Mouse (Mus musculus): ENCODE measurements around the gene Dbi. TPM values are rescaled to one million over a fixed set of nuclear protein-coding genes. Genes with fewer than 3 reads are reported as not detected.

Dbi gene
- polyA plus RNA-seq, 1 experiment from 2014 or later = 583 TPM

DNA sequence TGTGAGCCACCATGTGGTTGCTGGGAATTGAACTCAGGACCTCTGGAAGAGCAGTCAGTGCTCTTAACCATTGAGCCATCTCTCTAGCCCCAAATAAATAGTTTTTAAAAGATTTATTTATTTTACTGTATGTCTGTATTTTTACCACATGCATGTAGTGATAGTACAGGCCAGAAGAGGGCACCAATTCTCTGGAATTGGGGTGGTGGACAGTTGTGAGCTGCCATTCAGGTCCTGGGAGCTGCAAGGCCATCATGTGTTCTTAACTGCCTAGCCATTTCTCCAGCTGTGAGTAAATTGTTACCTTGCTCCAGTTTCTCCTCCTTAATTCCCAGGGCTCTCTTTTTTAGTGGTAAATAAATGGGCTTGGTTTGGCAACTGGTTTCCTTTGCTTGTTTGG, 33.4 kb upstream of the Dbi start:
- Histone ChIP-seq H3K4me1 (ENCODE audit: control insufficient read depth, insufficient read depth, low read length) (no peaks in the 10 kb centered on the region), H3K9me3 (ENCODE audit: control insufficient read depth, low read depth, low read length) (no peaks in the 10 kb centered on the region), H3K9ac (replicated peaks; ENCODE audit: low read depth, low read length) (no peak overlapping the region), H3K4me2 (replicated peaks; ENCODE audit: low read depth, low read length) (no peak overlapping the region), H3K27me3 (ENCODE audit: control insufficient read depth, insufficient read depth, low read length) (no peaks in the 10 kb centered on the region), H3K27ac (ENCODE audit: low read length) (no peak overlapping the region), H3K4me3 (ENCODE audit: low read depth, low read length) (no peak overlapping the region), H3K36me3 (ENCODE audit: control insufficient read depth, insufficient read depth, low read length) (no peaks in the 10 kb centered on the region)
- ATAC-seq (ENCODE audit: insufficient number of reproducible peaks, insufficient read depth, low FRiP score, low read depth) = no peak

DNA sequence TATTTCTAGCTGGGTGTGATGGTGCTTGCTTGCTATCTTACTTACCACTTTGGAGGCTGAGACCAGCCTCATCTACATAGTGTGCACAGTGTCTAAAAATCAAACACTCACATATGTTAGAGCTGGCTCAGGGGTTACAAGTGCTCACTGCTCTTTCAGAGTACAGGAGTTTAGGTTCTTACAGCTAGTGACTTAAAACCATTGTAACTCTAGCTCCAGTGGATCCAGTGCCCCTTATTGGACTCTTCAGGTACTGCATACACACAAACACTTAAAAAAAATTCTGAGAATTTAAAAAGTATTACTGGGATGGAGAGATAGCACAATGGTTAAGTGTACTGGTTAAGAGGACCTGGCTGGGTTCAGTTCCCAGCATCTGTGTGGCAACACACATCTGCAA, 26.1 kb upstream of the Dbi start:
- Histone ChIP-seq H3K4me1 (ENCODE audit: control insufficient read depth, insufficient read depth, low read length) (no peaks in the 10 kb centered on the region), H3K4me2 (replicated peaks; ENCODE audit: low read depth, low read length) (no peak overlapping the region), H3K9ac (replicated peaks; ENCODE audit: low read depth, low read length) (no peak overlapping the region), H3K36me3 (ENCODE audit: control insufficient read depth, insufficient read depth, low read length) (no peaks in the 10 kb centered on the region), H3K27ac (ENCODE audit: low read length) (no peak overlapping the region), H3K27me3 (ENCODE audit: control insufficient read depth, insufficient read depth, low read length) (no peaks in the 10 kb centered on the region), H3K9me3 (ENCODE audit: control insufficient read depth, low read depth, low read length) (no peaks in the 10 kb centered on the region), H3K4me3 (ENCODE audit: low read depth, low read length) (no peak overlapping the region)
- ATAC-seq (ENCODE audit: insufficient number of reproducible peaks, insufficient read depth, low FRiP score, low read depth) = no peak

DNA sequence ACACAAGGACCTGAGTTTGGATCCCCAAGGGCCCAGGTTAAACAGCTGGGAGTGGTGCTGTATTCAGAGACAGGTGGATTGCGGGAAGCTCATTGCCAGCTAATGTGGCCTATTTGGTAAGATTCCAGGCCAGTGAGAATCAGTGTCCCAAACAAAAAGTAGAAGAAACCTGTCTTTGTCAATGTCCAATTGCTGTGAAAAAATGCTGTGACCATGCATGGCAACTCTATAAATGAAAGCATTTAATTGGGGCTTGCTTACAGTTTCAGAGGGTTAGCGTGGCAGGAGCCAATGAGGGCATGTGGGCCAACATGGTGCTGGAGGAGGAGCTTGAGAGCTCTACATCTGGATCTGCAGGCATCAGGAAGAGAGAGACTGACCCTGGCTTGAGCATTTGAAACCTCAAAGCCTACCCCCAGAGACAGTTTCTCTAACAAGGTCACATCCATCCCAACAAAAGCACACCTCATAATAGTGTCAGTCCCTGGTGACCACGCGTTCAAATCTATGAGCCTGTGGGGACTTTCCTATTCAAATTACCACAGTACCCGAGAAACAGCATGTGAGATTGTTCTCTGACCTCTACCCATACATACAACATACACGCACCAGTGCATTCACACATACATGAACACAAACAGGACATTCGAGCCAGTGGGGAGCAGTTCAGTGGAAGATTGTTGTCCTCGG, 24.8 kb upstream of the Dbi start:
- WGBS = 84% methylated on average over 8 of the region's 8 CpGs
- no peak overlapping the region for H3K4me3 ChIP-seq (ENCODE audit: low read depth, low read length)
- H3K9ac ChIP-seq (replicated peaks; ENCODE audit: low read depth, low read length) = no peak overlapping the region
- no peaks in the 10 kb centered on the region for H3K4me1 ChIP-seq (ENCODE audit: control insufficient read depth, insufficient read depth, low read length)
- no peaks in the 10 kb centered on the region for H3K27me3 ChIP-seq (ENCODE audit: control insufficient read depth, insufficient read depth, low read length)
- H3K4me2 ChIP-seq (replicated peaks; ENCODE audit: low read depth, low read length) = no peak overlapping the region
- H3K27ac ChIP-seq (ENCODE audit: low read length) = no peak overlapping the region
- no peak for ATAC-seq (ENCODE audit: insufficient number of reproducible peaks, insufficient read depth, low FRiP score, low read depth)
- H3K9me3 ChIP-seq (ENCODE audit: control insufficient read depth, low read depth, low read length) = no peaks in the 10 kb centered on the region
- no peaks in the 10 kb centered on the region for H3K36me3 ChIP-seq (ENCODE audit: control insufficient read depth, insufficient read depth, low read length)

DNA sequence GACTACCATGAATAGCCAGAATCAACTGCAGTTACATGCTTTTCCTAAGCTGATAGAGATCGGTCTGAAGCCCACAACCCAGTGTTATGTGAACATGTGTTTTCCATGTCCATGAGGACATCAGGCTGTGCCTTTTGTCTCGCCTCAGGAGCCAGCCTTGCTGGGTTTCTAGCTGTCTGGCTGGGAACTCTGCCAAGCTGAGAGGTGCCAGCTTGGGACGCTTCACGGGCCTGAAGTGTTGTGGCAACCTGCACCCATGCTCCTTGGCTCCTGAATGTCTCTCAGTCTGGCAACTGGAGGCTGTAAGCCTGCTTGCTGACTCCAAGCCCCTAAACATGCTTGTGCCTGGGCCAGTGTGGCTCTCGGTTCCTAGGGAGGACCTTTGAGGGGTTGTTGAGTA, 21.7 kb upstream of the Dbi start:
- no peak overlapping the region for H3K27ac ChIP-seq (ENCODE audit: low read length)
- 91% methylated on average over 5 of the region's 5 CpGs for WGBS
- H3K4me3 ChIP-seq (ENCODE audit: low read depth, low read length) = no peak overlapping the region
- no peaks in the 10 kb centered on the region for H3K36me3 ChIP-seq (ENCODE audit: control insufficient read depth, insufficient read depth, low read length)
- H3K27me3 ChIP-seq (ENCODE audit: control insufficient read depth, insufficient read depth, low read length) = no peaks in the 10 kb centered on the region
- no peak overlapping the region for H3K9ac ChIP-seq (replicated peaks; ENCODE audit: low read depth, low read length)
- no peaks in the 10 kb centered on the region for H3K9me3 ChIP-seq (ENCODE audit: control insufficient read depth, low read depth, low read length)
- ATAC-seq (ENCODE audit: insufficient number of reproducible peaks, insufficient read depth, low FRiP score, low read depth) = no peak
- no peaks in the 10 kb centered on the region for H3K4me1 ChIP-seq (ENCODE audit: control insufficient read depth, insufficient read depth, low read length)
- H3K4me2 ChIP-seq (replicated peaks; ENCODE audit: low read depth, low read length) = no peak overlapping the region

DNA sequence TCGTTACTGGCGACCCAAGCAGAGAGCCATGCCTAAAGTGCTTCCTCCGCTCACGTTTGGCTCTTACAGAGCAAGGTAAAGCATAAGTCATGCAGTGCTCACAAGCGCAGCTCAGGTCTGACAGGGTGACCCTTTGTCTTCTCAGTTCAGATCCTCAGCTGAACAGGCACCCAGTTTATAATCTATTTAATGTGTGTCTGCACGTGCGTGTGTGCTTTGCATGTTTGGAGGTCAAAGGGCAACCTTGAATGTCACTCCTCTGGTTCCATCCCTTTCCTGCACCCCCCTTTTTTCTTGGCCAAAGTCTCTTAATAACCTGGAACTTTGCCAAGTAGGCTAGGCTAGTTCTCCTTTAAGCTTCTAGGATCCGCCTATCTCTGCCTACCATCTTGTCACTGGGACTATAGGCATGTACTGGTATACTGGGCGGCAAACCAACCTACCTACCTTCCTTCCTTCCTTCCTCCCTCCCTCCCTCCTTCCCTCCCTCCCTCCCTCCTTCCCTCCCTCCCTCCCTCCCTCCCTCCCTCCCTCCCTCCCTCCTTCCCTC, 19.3 kb upstream of the Dbi start:
- Histone ChIP-seq H3K4me3 (ENCODE audit: low read depth, low read length) (no peak overlapping the region), H3K9me3 (ENCODE audit: control insufficient read depth, low read depth, low read length) (no peaks in the 10 kb centered on the region), H3K4me1 (ENCODE audit: control insufficient read depth, insufficient read depth, low read length) (no peaks in the 10 kb centered on the region), H3K4me2 (replicated peaks; ENCODE audit: low read depth, low read length) (no peak overlapping the region), H3K9ac (replicated peaks; ENCODE audit: low read depth, low read length) (no peak overlapping the region), H3K27me3 (ENCODE audit: control insufficient read depth, insufficient read depth, low read length) (no peaks in the 10 kb centered on the region), H3K27ac (ENCODE audit: low read length) (no peak overlapping the region), H3K36me3 (ENCODE audit: control insufficient read depth, insufficient read depth, low read length) (no peaks in the 10 kb centered on the region)
- no peak for ATAC-seq (ENCODE audit: insufficient number of reproducible peaks, insufficient read depth, low FRiP score, low read depth)
- WGBS = 78% methylated on average over 9 of the region's 9 CpGs

DNA sequence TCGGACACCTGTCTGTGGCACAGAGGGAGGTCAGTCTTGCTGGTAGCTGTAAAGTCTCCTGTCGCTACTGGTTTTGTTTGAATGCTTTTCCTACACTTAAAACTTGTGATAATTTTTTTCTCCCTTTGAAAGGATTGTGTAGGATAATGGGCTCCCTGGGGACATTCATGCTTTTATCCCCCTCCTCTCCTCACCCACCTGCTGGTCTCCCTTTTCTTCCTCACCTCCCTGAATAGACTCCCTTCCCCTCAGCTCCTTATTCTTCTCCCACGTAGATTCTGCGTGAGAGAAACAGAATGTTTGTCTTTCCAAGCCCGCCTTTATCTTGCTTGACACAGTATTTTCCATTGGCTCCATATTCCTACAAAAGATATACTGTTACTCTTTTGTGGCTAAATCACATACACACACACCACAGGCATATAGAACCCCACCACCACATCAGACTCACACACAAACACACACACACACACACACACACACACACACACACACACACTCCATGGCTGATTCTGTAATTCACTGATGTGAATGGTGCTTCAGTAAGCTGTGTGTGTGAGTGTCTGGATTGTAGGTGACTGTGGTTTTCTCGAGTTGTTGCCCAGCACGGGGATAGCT, 18.2 kb upstream of the Dbi start:
- H3K36me3 ChIP-seq (ENCODE audit: control insufficient read depth, insufficient read depth, low read length) = no peaks in the 10 kb centered on the region
- H3K9me3 ChIP-seq (ENCODE audit: control insufficient read depth, low read depth, low read length) = no peaks in the 10 kb centered on the region
- no peaks in the 10 kb centered on the region for H3K27me3 ChIP-seq (ENCODE audit: control insufficient read depth, insufficient read depth, low read length)
- no peak overlapping the region for H3K4me2 ChIP-seq (replicated peaks; ENCODE audit: low read depth, low read length)
- H3K9ac ChIP-seq (replicated peaks; ENCODE audit: low read depth, low read length) = no peak overlapping the region
- H3K4me1 ChIP-seq (ENCODE audit: control insufficient read depth, insufficient read depth, low read length) = no peaks in the 10 kb centered on the region
- H3K4me3 ChIP-seq (ENCODE audit: low read depth, low read length) = no peak overlapping the region
- WGBS = 43% methylated on average over 7 of the region's 7 CpGs
- no peak overlapping the region for H3K27ac ChIP-seq (ENCODE audit: low read length)
- ATAC-seq (ENCODE audit: insufficient number of reproducible peaks, insufficient read depth, low FRiP score, low read depth) = no peak

DNA sequence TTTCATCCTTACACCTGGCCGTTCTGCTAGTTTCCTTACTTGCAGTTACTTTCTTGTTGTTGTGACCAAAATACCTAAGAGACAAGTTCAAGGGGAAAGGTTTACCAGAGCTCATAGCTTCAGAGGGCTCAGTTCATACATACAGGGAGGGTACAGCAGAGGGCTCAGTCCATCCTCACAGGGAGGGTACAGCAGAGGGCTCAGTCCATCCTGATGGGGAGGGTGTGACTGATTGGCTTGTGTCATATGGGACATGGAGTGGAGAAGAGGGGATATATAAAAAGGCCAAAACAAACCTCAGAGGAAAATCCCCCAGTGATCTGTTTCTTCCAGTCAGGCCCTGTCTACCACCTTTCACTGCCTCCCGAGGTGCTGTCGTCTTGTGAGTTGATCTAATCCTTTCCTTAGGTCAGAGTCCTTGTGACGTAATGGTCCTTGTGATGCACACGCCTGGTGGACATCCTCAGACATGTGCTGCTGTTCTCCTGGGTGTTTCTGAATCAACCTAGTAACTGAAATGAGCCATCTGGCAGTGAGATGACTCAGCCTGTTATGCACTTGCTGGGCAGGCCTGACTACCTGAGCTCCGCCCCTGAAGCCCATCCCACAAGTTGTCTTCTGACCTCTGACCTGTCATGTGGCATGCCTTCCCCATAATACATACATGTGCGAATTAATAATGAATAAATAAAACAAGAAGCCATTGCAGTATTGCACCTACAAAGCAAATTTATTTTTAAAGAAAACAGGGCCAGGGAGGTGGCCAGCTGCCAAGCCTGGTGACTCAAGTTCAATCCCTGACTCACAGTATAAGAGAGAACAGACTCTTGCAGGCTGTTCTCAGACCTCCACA, 15.3 kb upstream of the Dbi start:
- Histone ChIP-seq H3K4me2 (replicated peaks; ENCODE audit: low read depth, low read length) (no peak overlapping the region), H3K4me3 (ENCODE audit: low read depth, low read length) (no peak overlapping the region), H3K9ac (replicated peaks; ENCODE audit: low read depth, low read length) (no peak overlapping the region), H3K36me3 (ENCODE audit: control insufficient read depth, insufficient read depth, low read length) (no peaks in the 10 kb centered on the region), H3K4me1 (ENCODE audit: control insufficient read depth, insufficient read depth, low read length) (no peaks in the 10 kb centered on the region), H3K9me3 (ENCODE audit: control insufficient read depth, low read depth, low read length) (no peaks in the 10 kb centered on the region), H3K27ac (ENCODE audit: low read length) (no peak overlapping the region), H3K27me3 (ENCODE audit: control insufficient read depth, insufficient read depth, low read length) (no peaks in the 10 kb centered on the region)
- WGBS = 66% methylated on average over 7 of the region's 7 CpGs
- ATAC-seq (ENCODE audit: insufficient number of reproducible peaks, insufficient read depth, low FRiP score, low read depth) = peak; percentile 48

DNA sequence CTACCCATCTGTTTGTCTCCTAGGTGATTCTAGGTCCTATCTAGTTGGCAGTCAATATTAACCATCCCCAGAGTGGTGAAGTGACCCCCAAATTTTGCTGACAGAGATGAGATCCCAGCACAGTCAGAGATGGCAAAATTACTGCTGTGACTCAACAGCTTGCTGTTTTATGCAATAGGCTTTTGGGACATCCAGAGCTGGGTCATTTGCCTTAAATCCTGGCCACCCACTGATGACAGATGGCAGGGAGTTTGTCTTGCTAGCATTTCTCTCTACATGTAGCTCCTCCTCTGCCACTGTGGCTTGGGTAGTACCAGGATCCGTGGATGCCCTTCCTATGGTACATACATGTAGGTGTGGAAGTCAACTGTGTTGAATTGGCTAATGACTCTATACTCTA, 11.5 kb upstream of the Dbi start:
- Histone ChIP-seq H3K9me3 (ENCODE audit: control insufficient read depth, low read depth, low read length) (no peaks in the 10 kb centered on the region), H3K4me1 (ENCODE audit: control insufficient read depth, insufficient read depth, low read length) (no peaks in the 10 kb centered on the region), H3K4me2 (replicated peaks; ENCODE audit: low read depth, low read length) (no peak overlapping the region), H3K27ac (ENCODE audit: low read length) (no peak overlapping the region), H3K9ac (replicated peaks; ENCODE audit: low read depth, low read length) (no peak overlapping the region), H3K27me3 (ENCODE audit: control insufficient read depth, insufficient read depth, low read length) (no peaks in the 10 kb centered on the region), H3K4me3 (ENCODE audit: low read depth, low read length) (no peak overlapping the region), H3K36me3 (ENCODE audit: control insufficient read depth, insufficient read depth, low read length) (no peaks in the 10 kb centered on the region)
- 85% methylated on average over 1 of the region's 1 CpGs for WGBS
- no peak for ATAC-seq (ENCODE audit: insufficient number of reproducible peaks, insufficient read depth, low FRiP score, low read depth)

All from stomach, embryonic 14.5 days (tissue).